In genomic region chr9:121107643-121108042, GRCm38 (mm10) we compare ENCODE assay signal across 9 mouse cellular contexts.
DNase-seq lines count a peak whose midpoint lies in the region; ATAC-seq lines count a peak whose summit lies in the region.
"Had no signal": no experiment of that assay in that cellular context is flagged by ENCODE, and none has a peak within 500 bp of the region (broad histone marks: within the 10 kb centered on the region; RNA-seq: fewer than 3 reads in every experiment).

No protein-coding gene starts in this region.

- no peak overlapping the region for H3K9ac ChIP-seq in midbrain, embryonic 14.5 days (replicated peaks; ENCODE audit: low read length)
- H3K9ac ChIP-seq: neural tube, embryonic 12.5 days had no signal

- H3K27ac ChIP-seq in midbrain, embryonic 14.5 days (replicated peaks; ENCODE audit: low read depth, low read length): peak overlapping the region; percentile 26; the same call in 1 of the 2 replicates
- no peak overlapping the region for H3K27ac ChIP-seq in midbrain, embryonic 10.5 days (replicated peaks)
- H3K27ac ChIP-seq: neural tube, embryonic 12.5 days had no signal

- DNase-seq in midbrain, embryonic 14.5 days: peak; percentile 70
- DNase-seq in midbrain, embryonic 10.5 days (ENCODE audit: low spot score): no peak
- DNase-seq in cerebellum, postnatal 10 days: peak; percentile 98 to 99
- peak; percentile 67 for DNase-seq in gonadal fat pad, adult 2 months (ENCODE audit: low read depth)
- peak; percentile 64 to 76 for DNase-seq in layer of hippocampus, adult 8-10 months (ENCODE audit: low spot score in 2 of 2)
- peak; percentile 51 to 56 for DNase-seq in right cerebral cortex, adult 2 months (ENCODE audit: low spot score in 2 of 2)
- DNase-seq in spleen, adult 12 weeks (ENCODE audit: low spot score): no peak
- DNase-seq in embryo, embryonic 10 days (ENCODE audit: low spot score): no peak

- H3K4me1 ChIP-seq in midbrain, embryonic 14.5 days (ENCODE audit: control insufficient read depth, insufficient read depth, low read length): peaks cover 22% of the 10 kb centered on the region
- peaks cover 18% of the 10 kb centered on the region for H3K4me1 ChIP-seq in midbrain, embryonic 10.5 days

- ATAC-seq in midbrain, embryonic 14.5 days (ENCODE audit: low FRiP score, low TSS enrichment): peak; percentile 53

- no peaks in the 10 kb centered on the region for H3K36me3 ChIP-seq in midbrain, embryonic 14.5 days (ENCODE audit: control insufficient read depth, insufficient read depth, low read length)
- H3K36me3 ChIP-seq in midbrain, embryonic 10.5 days: no peaks in the 10 kb centered on the region
- H3K36me3 ChIP-seq: neural tube, embryonic 12.5 days had no signal

- WGBS in midbrain, embryonic 14.5 days: 71% methylated on average over 5 of the region's 5 CpGs
- 80% methylated on average over 5 of the region's 5 CpGs for WGBS in midbrain, embryonic 10.5 days

- H3K9me3 ChIP-seq in midbrain, embryonic 14.5 days (ENCODE audit: control insufficient read depth, low read length): no peaks in the 10 kb centered on the region
- no peaks in the 10 kb centered on the region for H3K9me3 ChIP-seq in midbrain, embryonic 10.5 days (replicated peaks)
- H3K9me3 ChIP-seq: neural tube, embryonic 12.5 days had no signal

- no peak overlapping the region for H3K4me2 ChIP-seq in midbrain, embryonic 14.5 days (ENCODE audit: low read length)
- H3K4me2 ChIP-seq: neural tube, embryonic 12.5 days had no signal

- no peaks in the 10 kb centered on the region for H3K27me3 ChIP-seq in midbrain, embryonic 14.5 days (ENCODE audit: control insufficient read depth, insufficient read depth, low read length)
- peaks cover 12% of the 10 kb centered on the region for H3K27me3 ChIP-seq in midbrain, embryonic 10.5 days (ENCODE audit: low read depth, poor library complexity, severe bottlenecking)
- H3K27me3 ChIP-seq: neural tube, embryonic 12.5 days had no signal

- no peak overlapping the region for H3K4me3 ChIP-seq in midbrain, embryonic 14.5 days (replicated peaks; ENCODE audit: low read depth, low read length)
- H3K4me3 ChIP-seq in midbrain, embryonic 10.5 days: no peak overlapping the region
- H3K4me3 ChIP-seq: neural tube, embryonic 12.5 days had no signal

Comparison
In these comparisons a context has a peak if more than half of its experiments do, and no peak if none do; other contexts are left out.
1. DNase-seq: peak in midbrain, embryonic 14.5 days (single experiment), cerebellum, postnatal 10 days (2 of 2), gonadal fat pad, adult 2 months (single experiment), layer of hippocampus, adult 8-10 months (2 of 2) and right cerebral cortex, adult 2 months (2 of 2); none in midbrain, embryonic 10.5 days (single experiment), spleen, adult 12 weeks (single experiment) and embryo, embryonic 10 days (single experiment).